25 mouse cellular contexts compared by ENCODE assay signal in genomic region chr12:4454248-4454647, GRCm38 (mm10). TPM values are rescaled to one million over a fixed set of nuclear protein-coding genes. Genes with fewer than 3 reads are reported as not detected.
DNase-seq lines count a peak whose midpoint lies in the region.
"Had no signal": no experiment of that assay in that cellular context is flagged by ENCODE, and none has a peak within 500 bp of the region (broad histone marks: within the 10 kb centered on the region; RNA-seq: fewer than 3 reads in every experiment).

No protein-coding gene starts in this region.

- WGBS in forebrain, embryonic 10.5 days: 92% methylated on average over 4 of the region's 4 CpGs

- H3K27ac ChIP-seq in forebrain, embryonic 10.5 days: no peak overlapping the region
- H3K27ac ChIP-seq: embryonic facial prominence, embryonic 13.5 days; gastrocnemius, adult 2 months; hindbrain, embryonic 10.5 days; hindbrain, postnatal 0 days; limb, embryonic 12.5 days; liver, embryonic 14.5 days; lung, embryonic 15.5 days; midbrain, embryonic 10.5 days had no signal

- H3K4me1 ChIP-seq in forebrain, embryonic 10.5 days: peaks cover 9% of the 10 kb centered on the region
- H3K4me1 ChIP-seq: embryonic facial prominence, embryonic 13.5 days; hindbrain, embryonic 10.5 days; limb, embryonic 12.5 days; lung, embryonic 15.5 days had no signal

- H3K4me3 ChIP-seq in forebrain, embryonic 10.5 days: no peak overlapping the region
- H3K4me3 ChIP-seq: embryonic facial prominence, embryonic 13.5 days; erythroblast, embryonic 14.5 days; gastrocnemius, adult 2 months; heart, embryonic 12.5 days; hindbrain, embryonic 10.5 days; limb, embryonic 12.5 days; lung, embryonic 15.5 days; midbrain, embryonic 10.5 days had no signal

- H3K9me3 ChIP-seq in forebrain, embryonic 10.5 days: no peaks in the 10 kb centered on the region
- H3K9me3 ChIP-seq: embryonic facial prominence, embryonic 13.5 days; heart, embryonic 12.5 days; hindbrain, embryonic 10.5 days; limb, embryonic 12.5 days; lung, embryonic 15.5 days; midbrain, embryonic 10.5 days had no signal

- peak; percentile 77 for DNase-seq in A20 (ENCODE audit: low read depth, low spot score)
- DNase-seq in CD4-positive, CD25-positive, alpha-beta regulatory T cell, adult 2 months (ENCODE audit: low read depth, low spot score): peak; percentile 43
- DNase-seq in induced T-regulatory cell, adult 2 months (ENCODE audit: low read depth): peak; percentile 51
- DNase-seq in thymus, postnatal 0 days (ENCODE audit: low spot score): peak; percentile 30
- DNase-seq in layer of hippocampus, adult 9-10 months (ENCODE audit: low spot score): no peak
- no peak for DNase-seq in ovary, postnatal 10 days (ENCODE audit: low spot score)
- DNase-seq in forebrain, embryonic 10.5 days (ENCODE audit: extremely low spot score, low spot score): no peak
- DNase-seq in retina, embryonic 14.5 days (ENCODE audit: low spot score): no peak
- DNase-seq: adrenal gland, postnatal 10 days; cerebellum, adult 2 months; embryo, embryonic 11 days; gastrocnemius, adult 2 months; heart, postnatal 10 days; kidney, adult 8-10 months; lung, postnatal 4 days had no signal

- H3K27me3 ChIP-seq in forebrain, embryonic 10.5 days (ENCODE audit: poor library complexity, severe bottlenecking): no peaks in the 10 kb centered on the region
- H3K27me3 ChIP-seq: embryonic facial prominence, embryonic 13.5 days; heart, embryonic 12.5 days; limb, embryonic 12.5 days; lung, embryonic 15.5 days; Patski had no signal

- no peaks in the 10 kb centered on the region for H3K36me3 ChIP-seq in forebrain, embryonic 10.5 days (replicated peaks)
- H3K36me3 ChIP-seq: embryonic facial prominence, embryonic 13.5 days; heart, embryonic 12.5 days; hindbrain, embryonic 10.5 days; limb, embryonic 12.5 days; lung, embryonic 15.5 days; midbrain, embryonic 10.5 days had no signal

RNA-seq across cellular contexts. Expression of gene Ncoa1, which starts 22.7 kb away (rescaled TPM):
- polyA plus RNA-seq in thymus, postnatal 0 days (2015; fragmentation: Nextera tagmentation; extraction: Ambion mirVana): 5.9 and 7.6 TPM in 2 replicates
- polyA plus RNA-seq in forebrain, embryonic 10.5 days (2016; fragmentation: Nextera tagmentation; extraction: Ambion mirVana): 2.8 and 3.0 TPM in 2 replicates

Comparison
In these comparisons a context has a peak if more than half of its experiments do, and no peak if none do; other contexts are left out.
1. DNase-seq: peak in A20 (single experiment), CD4-positive, CD25-positive, alpha-beta regulatory T cell, adult 2 months (single experiment), induced T-regulatory cell, adult 2 months (single experiment) and thymus, postnatal 0 days (single experiment); none in layer of hippocampus, adult 9-10 months (single experiment), ovary, postnatal 10 days (single experiment), forebrain, embryonic 10.5 days (single experiment) and retina, embryonic 14.5 days (single experiment).